Mouse (Mus musculus) midbrain, postnatal 0 days (tissue): ENCODE data around the gene Medag. TPM values are rescaled to one million over a fixed set of nuclear protein-coding genes. Genes with fewer than 3 reads are reported as not detected.

Source experiments
- ATAC-seq: fragments of 200-750 bp; cut with Nextera tagmentation; 2 replicates; pipeline ENCODE4 v1.8.0; 2017; ENCODE audit warnings: moderate number of reproducible peaks, mild to moderate bottlenecking, moderate TSS enrichment, moderate library complexity; ENCODE audit not compliant: low FRiP score
- DNase-seq: peaks from one replicate; pipeline ENCODE4 v3.0.0-alpha.2; 2015; ENCODE audit warnings: low spot score
- H3K27ac ChIP-seq: fragments of 300-500 bp; sonication (generic); 2 replicates; pipeline ENCODE4 v1.5.1; 2014; ENCODE audit warnings: low read depth, mild to moderate bottlenecking, low read length, mixed read lengths
- H3K27me3 ChIP-seq: fragments of 300-500 bp; sonication (generic); 2 replicates; pipeline ENCODE4 v1.6.1; 2014; ENCODE audit warnings: low read length, control low read depth, mixed read lengths; ENCODE audit not compliant: insufficient read depth
- H3K36me3 ChIP-seq: fragments of 300-500 bp; sonication (generic); 2 replicates; pipeline ENCODE4 v1.6.1; 2014; ENCODE audit warnings: low read length, control low read depth, mixed read lengths; ENCODE audit not compliant: insufficient read depth
- H3K4me1 ChIP-seq: fragments of 300-500 bp; sonication (generic); 2 replicates; pipeline ENCODE4 v1.6.1; 2014; ENCODE audit warnings: mild to moderate bottlenecking, control low read depth, antibody characterized with exemption, low read length, mixed read lengths; ENCODE audit not compliant: insufficient read depth
- H3K4me2 ChIP-seq: fragments of 300-500 bp; sonication (generic); 2 replicates; pipeline ENCODE4 v1.6.1; 2014; ENCODE audit warnings: low read depth, mild to moderate bottlenecking, low read length, mixed read lengths; ENCODE audit not compliant: poor library complexity, severe bottlenecking
- H3K4me3 ChIP-seq: fragments of 300-500 bp; sonication (generic); 2 replicates; pipeline ENCODE4 v1.5.1; 2014; ENCODE audit warnings: low read depth, mild to moderate bottlenecking, low read length, moderate library complexity
- H3K9ac ChIP-seq: fragments of 300-500 bp; sonication (generic); replicated peaks from 2 replicates; pipeline ENCODE4 v1.6.1; 2014; ENCODE audit warnings: mild to moderate bottlenecking, low read length, moderate library complexity, mixed read lengths; ENCODE audit not compliant: poor library complexity, severe bottlenecking
- H3K9me3 ChIP-seq: fragments of 300-500 bp; sonication (generic); 2 replicates; pipeline ENCODE4 v1.6.1; 2016; ENCODE audit warnings: low read length, control low read depth
- CTCF ChIP-seq: IDR thresholded peaks from 2 replicates; pipeline ENCODE4 v1.5.1; 2016; ENCODE audit warnings: antibody characterized with exemption, mild to moderate bottlenecking
- WGBS: fragments of 180-500 bp; shearing (Covaris S2); extraction: QIAGEN DNeasy Blood & Tissue Kit; methylation state at CpG from one replicate; pipeline ENCODE4 v1.1.7; 2014; 5-methylcytosine and 5-hydroxymethylcytosine counted together
- polyA plus RNA-seq: library from polyadenylated mRNA; unstranded; fragments of >200 nt; fragmentation: Nextera tagmentation; extraction: Ambion mirVana; gene quantifications from 2 replicates; pipeline ENCODE4 v1.2.1, GENCODE M21; 2015
- total RNA-seq: library from RNA; depleted of rRNA; stranded (reverse); fragments of >200 nt; gene quantifications from 2 replicates; pipeline ENCODE4 v1.2.3, GENCODE M21; 2014

The Medag gene
- total and polyA plus RNA-seq, 2 experiments from 2014 or later = 2.1 to 2.6 TPM

DNA sequence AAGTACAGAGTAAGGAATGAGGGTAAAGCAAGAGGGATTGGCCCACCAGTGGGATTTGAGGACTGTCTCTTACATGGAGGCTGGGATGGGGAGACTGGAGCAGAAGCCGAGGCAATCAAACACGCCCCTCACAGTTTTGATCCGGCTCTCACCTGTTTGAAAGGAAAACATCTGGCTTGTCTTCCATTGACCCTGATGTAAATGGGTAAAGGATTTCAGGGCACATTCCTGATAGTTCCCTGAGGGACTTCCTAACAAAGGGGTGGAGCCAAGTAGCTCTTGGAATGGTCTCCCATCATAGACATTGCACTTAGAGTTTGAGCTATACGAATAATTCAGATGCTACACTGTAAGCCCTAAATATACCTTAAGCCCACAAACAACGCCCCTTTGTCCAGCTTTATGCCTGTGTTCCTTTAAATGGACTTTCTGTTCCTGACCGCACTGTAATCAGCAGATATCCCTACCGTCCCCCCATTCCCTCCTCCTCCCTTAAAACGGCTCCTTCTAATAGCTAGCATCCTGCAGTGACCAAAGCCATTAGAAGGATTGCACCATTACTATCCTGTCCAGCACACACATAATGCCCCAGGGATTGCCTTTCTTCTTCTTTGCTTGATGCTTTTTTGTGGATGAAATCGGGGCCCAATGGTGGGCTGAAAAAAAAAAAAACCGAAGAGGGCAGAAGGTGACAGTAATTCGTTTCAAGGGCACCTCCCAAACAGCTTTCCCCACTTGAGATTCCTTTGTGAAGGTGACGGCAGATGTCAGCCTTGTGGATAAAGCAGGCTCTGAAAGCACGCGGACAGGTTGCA, 36.3 kb upstream of the Medag start:
- no peak overlapping the region for H3K4me2 ChIP-seq
- H3K4me3 ChIP-seq = no peak overlapping the region
- no peaks in the 10 kb centered on the region for H3K36me3 ChIP-seq
- DNase-seq (peak; percentile 35), ATAC-seq (no peak)
- H3K27ac ChIP-seq = peak overlapping the region; percentile 62
- H3K4me1 ChIP-seq = peaks cover 12% of the 10 kb centered on the region
- WGBS = 36% methylated on average over 14 of the region's 14 CpGs
- no peak for TF ChIP-seq CTCF
- no peak overlapping the region for H3K9ac ChIP-seq
- no peaks in the 10 kb centered on the region for H3K9me3 ChIP-seq
- no peaks in the 10 kb centered on the region for H3K27me3 ChIP-seq

DNA sequence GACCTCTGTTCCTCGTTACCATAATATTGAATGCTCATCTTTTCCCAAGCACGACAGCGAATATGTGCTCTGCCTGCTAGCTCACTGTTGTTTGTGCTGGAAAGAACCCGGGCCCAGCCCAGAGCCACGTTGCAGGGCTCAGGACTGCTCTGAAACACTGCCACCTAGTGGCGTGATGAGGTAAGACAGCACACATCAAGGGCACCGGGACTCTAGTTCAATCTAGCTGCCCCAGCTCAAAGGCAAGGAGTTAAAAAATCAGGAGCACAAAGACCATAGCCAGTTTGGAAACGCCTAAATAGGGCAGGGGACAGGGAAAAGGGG, 35.7 kb upstream of the Medag start:
- Histone ChIP-seq H3K36me3 (no peaks in the 10 kb centered on the region), H3K9ac (no peak overlapping the region), H3K4me2 (0 out of 2 replicates have a peak overlapping the region, but pooled peaks have one; percentile 6), H3K9me3 (no peaks in the 10 kb centered on the region), H3K27ac (peak overlapping the region; percentile 62), H3K27me3 (no peaks in the 10 kb centered on the region), H3K4me3 (no peak overlapping the region), H3K4me1 (peaks cover 16% of the 10 kb centered on the region)
- peak; percentile 64; the same call in 1 of the 2 replicates for ATAC-seq
- under 1% methylated on average over 8 of the region's 8 CpGs for WGBS
- peak; percentile 99 for TF ChIP-seq CTCF
- DNase-seq = peak; percentile 93

DNA sequence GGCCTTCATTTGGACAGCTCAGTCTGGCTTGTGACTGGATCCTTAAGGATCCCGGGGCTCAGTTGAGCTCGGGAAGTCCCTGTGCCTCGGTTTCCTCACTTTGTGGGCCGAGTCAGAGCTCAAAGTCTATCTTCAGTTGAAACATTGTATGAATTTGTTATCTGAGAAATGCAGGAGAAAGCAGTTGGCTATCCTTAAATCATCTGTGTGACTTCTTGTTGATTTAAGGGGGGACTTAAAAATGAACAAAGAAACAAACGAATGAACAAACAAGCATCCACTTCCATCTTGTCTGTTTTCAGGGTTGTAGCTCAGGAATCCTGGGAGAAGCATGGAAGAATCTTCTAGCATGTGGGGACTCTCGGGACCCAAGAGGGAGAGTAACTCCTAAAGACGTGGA, 35.2 kb upstream of the Medag start:
- Histone ChIP-seq H3K4me1 (peaks cover 21% of the 10 kb centered on the region), H3K27me3 (no peaks in the 10 kb centered on the region), H3K27ac (no peak overlapping the region), H3K4me3 (no peak overlapping the region), H3K9me3 (no peaks in the 10 kb centered on the region), H3K4me2 (0 out of 2 replicates have a peak overlapping the region, but pooled peaks have one; percentile 6), H3K36me3 (no peaks in the 10 kb centered on the region), H3K9ac (no peak overlapping the region)
- DNase-seq (no peak), ATAC-seq (no peak)
- no peak for TF ChIP-seq CTCF
- 84% methylated on average over 7 of the region's 7 CpGs for WGBS

DNA sequence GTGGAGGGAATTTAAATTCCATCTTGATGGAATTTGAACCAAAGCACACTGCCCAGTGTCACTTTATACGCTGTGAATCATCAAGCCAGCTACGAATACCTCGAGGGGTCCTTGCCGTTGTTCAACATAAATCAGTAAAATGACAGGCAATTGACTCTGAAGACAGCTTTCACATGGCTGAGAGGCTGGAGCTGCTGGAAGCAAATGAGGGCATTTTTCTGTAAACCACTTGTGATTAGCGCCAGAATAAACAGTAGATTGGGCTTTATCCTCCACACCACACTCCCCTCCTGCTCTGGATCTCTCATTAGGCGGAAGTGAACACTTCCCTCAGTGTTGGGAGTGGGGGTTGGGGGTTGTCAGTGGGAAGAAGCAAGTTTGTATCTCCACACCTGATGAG, 34.3 kb upstream of the Medag start:
- H3K4me3 ChIP-seq = no peak overlapping the region
- ATAC-seq (no peak), DNase-seq (no peak)
- no peak overlapping the region for H3K9ac ChIP-seq
- no peaks in the 10 kb centered on the region for H3K9me3 ChIP-seq
- H3K4me1 ChIP-seq = peaks cover 24% of the 10 kb centered on the region
- H3K4me2 ChIP-seq = no peak overlapping the region
- H3K36me3 ChIP-seq = no peaks in the 10 kb centered on the region
- no peak overlapping the region for H3K27ac ChIP-seq
- 23% methylated on average over 6 of the region's 6 CpGs for whole genome bisulfite sequencing
- H3K27me3 ChIP-seq = no peaks in the 10 kb centered on the region
- TF ChIP-seq CTCF = no peak

DNA sequence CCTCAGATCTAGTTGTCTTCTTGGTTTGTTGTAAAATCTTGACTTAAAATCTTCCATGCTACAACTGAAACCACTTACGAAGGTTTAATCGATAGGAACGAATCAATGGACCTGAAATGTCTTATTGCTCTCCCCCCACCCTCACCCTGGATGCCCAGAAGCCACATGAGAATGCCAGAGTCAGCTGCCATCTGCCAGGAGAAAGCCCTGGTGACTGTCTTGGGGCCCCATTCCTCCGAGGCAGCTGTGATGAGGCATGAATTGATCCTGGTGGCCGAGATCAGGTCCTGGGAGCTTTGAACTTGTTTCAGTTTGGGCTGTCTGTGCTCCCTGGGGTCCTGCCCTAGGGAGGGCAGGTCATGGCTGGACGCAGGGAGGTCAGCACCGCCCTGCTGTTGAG, 33.0 kb upstream of the Medag start:
- 71% methylated on average over 7 of the region's 7 CpGs for WGBS
- Histone ChIP-seq H3K9me3 (no peaks in the 10 kb centered on the region), H3K4me3 (no peak overlapping the region), H3K36me3 (no peaks in the 10 kb centered on the region), H3K9ac (no peak overlapping the region), H3K4me1 (peaks cover 24% of the 10 kb centered on the region), H3K27me3 (no peaks in the 10 kb centered on the region), H3K4me2 (no peak overlapping the region), H3K27ac (no peak overlapping the region)
- DNase-seq (no peak), ATAC-seq (no peak)
- no peak for TF ChIP-seq CTCF

DNA sequence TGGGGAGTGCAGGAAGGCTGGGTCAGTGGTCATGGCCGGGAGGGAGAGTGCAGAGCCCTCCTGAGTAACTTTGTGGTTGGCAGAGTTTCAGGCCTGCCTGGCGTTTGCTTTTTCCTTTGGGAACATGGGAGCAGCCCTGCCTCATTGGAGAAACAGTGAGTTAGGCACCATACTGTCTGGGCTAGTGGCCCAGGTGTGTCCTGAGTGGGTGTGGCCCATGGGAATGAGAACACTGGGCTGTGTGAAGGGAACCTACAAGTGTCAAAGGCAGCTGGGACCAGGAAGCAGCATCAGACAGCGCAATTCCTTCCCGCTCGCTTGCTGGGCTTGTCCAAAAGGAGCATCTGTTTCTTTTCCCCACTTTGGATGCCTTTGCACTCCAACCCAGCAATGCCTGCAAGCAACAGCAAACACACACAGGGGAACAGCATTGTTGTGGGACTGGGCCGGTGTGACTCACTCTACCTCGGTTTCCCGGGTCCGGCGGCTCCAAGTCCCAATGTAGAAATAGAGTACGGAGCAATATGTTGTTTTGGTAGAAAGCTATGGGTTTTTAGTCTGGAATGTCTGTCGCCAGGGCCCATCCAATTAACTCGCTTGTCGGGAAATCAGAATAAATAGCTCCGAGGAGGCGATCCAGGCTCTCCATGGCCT, 32.3 kb upstream of the Medag start:
- Histone ChIP-seq H3K27me3 (no peaks in the 10 kb centered on the region), H3K9me3 (no peaks in the 10 kb centered on the region), H3K4me1 (peaks cover 24% of the 10 kb centered on the region), H3K9ac (no peak overlapping the region), H3K4me3 (no peak overlapping the region), H3K4me2 (no peak overlapping the region), H3K36me3 (no peaks in the 10 kb centered on the region), H3K27ac (peak overlapping the region; percentile 83; the same call in 1 of the 2 replicates)
- DNase-seq (no peak), ATAC-seq (no peak)
- 75% methylated on average over 16 of the region's 16 CpGs for WGBS
- no peak for TF ChIP-seq CTCF
